Mouse (Mus musculus) gastrocnemius, adult 18-20 months (tissue): ENCODE results near the gene Ccdc96. TPM values are rescaled to one million over a fixed set of nuclear protein-coding genes. Genes with fewer than 3 reads are reported as not detected.

Source experiments
- DNase-seq: peaks from one replicate; pipeline ENCODE4 v3.0.0; 2021; ENCODE audit warnings: low spot score
- total RNA-seq, 2 experiments: library from RNA; stranded (reverse); gene quantifications; 2 replicates each; pipeline ENCODE4 v1.2.3; 2021

Ccdc96 gene
- total RNA-seq, 2 experiments from 2014 or later: 0.07 TPM; not detected in 1

DNA sequence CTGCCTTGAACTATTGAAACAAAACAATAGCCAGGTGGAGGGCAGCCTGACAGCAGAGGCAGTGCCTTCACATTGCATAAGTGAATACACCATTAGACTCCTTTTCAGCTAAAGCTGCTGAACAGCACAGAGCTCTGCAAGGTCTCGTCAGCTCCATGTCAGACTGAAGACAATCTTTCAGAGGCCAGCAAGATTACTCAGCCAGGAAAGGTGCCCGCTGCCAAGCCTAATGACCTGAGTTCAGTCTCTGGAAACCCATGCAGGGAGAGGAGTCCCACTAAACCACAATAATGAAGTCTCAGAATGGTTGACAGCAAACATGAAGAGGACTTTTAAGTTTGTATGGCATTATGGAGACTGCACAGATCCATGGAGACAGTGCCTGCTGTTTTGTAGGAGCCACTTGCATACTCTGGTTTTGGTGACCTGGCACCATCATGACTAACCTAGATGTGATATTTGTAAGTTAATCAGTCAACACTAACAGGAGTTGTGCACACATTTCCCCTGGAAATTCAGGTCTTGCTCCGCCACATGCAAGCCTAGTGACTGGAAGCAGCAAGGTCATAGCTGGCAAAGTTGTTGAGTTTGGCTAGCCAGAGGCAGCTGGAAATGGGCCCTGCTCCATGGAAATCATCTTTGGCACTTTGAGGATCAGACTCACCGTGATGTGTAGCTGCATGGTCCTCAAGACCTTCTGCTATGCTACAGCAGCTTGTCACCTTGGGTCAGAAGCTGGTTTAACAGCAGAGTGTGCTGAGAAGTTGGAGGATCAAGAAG lies 11.3 kb upstream of the Ccdc96 start:
- DNase-seq: no peak

DNA sequence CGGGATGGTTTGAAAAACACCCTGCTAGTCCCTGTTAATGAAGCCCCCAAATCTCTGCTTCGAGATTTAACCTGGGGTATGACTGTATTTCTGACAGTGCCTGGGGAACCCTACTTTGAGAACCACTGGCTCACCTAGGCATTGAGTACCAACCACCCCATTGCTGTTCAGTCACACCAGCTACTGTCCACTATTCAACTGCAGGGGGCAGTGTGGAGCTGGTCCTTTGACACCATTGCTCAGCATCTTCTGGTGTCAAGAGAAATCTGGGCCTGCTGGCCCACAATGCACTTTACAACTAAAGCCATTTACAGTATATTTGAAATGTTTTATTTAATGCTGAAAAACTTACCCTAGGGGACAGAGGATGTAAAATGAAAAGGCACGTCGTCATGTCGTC lies 10.1 kb upstream of the Ccdc96 start:
- peak; percentile 68 for DNase-seq

DNA sequence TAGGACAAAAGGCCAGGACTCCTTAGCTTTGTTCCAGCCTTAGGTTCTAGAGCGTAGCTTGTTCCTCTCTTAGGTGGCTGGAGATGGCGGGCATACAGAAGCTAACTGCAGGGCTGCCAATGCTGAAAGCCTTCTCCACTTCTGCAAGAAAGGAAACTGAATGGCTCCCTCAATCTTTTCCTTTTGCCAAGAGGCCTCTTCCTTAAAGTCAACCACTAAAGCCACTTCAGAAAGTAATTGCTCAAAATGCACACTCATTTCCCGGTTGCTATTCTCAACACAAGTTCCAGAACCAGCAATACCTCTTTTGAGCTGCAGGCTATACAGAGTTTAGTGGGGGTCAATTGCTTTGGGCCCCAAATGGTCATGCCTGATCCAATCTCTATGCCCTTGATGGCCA lies 6.9 kb upstream of the Ccdc96 start:
- no peak for DNase-seq

DNA sequence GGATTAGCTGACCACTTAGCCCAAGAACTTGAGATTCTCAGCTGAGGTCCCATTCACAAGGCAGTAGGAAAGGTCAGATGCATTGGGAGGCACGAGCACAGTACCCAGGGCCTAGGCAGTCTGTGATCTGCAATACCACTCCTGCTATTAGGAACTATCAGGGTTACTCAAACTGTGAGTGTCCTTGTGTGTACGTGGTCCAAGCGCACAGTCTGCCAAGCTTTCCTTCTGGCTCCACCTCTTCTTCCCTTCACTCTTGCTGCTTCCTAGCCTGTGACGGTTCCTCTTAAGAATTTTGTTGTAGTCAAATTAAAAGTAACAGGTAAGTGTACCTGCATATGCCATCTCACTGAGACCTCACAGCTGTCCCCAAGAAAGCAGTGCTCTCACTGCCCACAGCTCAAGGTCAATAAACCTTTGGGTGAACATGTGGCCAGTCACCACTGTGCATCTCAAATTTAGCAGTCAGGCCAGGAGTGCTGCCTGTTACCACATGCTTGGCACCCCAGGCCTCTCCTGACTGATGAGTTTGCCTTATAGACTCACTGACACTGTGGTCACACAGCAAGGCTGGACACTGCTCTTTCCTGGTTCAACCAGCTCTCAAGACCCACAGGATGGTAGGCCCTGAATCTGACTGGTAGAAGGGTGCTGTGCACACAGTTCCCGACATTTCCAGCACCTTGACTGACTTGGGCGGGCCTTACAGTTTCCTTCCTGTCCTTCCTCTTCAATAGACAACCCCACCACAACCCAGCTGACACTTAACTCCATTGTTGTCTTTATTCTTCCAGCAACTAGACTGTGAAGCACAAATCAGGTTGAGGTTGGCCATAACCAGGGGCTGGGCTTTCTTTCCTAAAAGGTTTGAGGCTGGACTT lies 5.6 kb upstream of the Ccdc96 start:
- peak; percentile 60 for DNase-seq

- DNase-seq: no peak
These were observed 4.7 kb upstream of the Ccdc96 start for GRCm38 (mm10) chr5:36479735-36480134.

DNA sequence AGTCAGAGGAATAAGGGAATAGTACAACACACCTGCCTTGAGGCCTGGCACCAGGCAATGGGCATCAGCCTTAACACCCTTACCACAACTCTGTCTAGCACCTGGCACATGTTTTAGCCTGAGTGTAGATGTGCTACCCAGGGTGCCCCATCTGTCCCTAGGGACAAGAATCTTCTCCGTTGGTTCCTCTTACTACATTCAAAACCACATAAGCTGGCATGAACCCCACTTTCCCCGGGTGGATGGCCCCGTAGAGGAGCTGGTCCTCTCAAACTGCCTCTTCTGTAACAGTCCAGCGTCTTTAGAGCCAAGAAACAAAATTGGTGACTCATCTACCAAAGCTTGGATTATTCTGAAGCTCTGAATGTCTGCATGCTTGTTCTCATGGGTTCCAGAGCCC lies 4.0 kb upstream of the Ccdc96 start:
- no peak for DNase-seq

- no peak for DNase-seq
These were observed 3.3 kb upstream of the Ccdc96 start for GRCm38 (mm10) chr5:36481114-36481513.

DNA sequence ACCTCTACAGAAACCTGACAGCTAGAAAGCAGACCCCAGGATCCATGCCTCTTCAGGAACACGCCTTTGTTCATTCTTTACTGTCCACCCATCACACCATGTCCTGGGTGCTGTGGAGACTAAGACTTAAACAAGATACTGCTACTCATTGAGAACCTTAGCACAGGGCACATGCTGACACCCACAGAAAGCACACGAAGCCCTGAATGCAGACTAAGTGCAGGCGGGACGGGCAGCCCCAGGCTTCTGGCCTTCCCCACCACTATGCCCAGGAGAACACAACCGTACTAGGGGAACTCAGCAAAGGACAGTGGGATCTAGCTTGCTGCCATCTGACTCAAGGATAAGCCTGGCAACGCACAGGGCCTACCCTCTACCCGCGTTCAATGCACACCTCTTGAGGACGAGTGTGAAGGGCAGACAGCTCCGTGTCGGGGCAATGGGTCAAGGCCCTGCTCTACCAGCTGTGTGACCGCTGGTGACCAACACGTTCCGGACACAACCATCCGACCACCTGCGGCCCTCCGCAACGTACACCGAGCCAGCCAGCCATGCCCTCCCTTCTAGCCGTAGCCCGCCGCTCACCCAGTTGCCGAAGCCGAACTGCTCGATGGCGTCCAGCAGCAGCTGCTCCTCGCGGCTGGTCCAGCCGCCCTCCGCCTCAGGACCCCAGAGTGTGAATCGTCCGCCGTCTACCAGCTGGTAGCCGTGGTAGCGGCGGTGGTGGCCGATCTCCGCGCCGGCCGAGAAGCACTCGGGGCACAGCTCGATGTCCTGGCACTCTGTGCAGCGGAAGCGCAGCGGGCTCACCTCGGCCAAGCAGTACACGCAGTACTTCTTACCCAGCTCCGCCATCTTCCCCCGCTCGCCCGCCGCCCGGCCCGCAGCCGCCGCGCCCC lies 936 bp upstream of the Ccdc96 start:
- peak; percentile 42 for DNase-seq

- no peak for DNase-seq
These were observed 918 bp downstream of the Ccdc96 start for GRCm38 (mm10) chr5:36485306-36485705.

- no peak for DNase-seq
These were observed 4.8 kb downstream of the Ccdc96 start for GRCm38 (mm10) chr5:36489225-36489624.

GRCm38 (mm10) chr5:36493919-36494318 lies 9.5 kb downstream of the Ccdc96 start:
- DNase-seq: no peak

DNA sequence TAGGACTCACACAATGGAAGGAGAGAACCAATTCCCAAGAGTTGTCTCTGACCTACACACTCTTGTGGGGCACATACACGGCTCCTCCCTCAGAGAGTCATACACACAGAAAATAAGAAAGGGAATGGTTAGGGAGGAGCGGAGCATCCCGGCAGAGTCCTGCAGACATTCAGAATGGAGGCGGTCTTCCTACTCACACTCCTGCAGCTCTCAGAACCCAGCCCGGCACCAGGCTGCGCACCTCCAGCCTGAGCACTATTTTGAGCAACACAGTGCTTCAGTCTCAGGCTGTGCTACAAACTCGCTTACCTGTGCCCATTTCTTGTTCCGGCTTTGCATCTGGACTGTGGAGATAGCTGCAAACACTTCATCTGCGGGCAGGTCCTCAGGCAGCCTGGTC lies 10.3 kb downstream of the Ccdc96 start:
- DNase-seq: no peak

DNA sequence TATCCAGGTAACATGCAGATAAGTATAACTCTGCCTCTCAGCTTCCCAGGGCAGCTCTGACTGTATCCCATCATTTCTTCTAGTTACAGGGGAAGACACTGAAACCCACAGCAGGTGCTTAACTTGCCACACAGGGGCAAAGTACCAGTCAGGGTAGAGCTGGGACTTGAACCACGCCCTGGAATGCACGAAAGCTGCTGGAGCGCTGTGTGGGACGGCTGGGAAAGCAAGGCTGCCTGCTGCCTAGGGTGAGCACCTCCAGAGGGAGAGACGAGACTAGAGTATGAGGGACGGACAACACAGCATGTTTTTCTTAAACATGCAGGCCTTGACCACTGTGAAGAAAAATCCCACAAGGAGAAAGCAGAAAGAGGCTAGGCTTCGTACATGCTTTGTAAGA lies 20.8 kb downstream of the Ccdc96 start:
- DNase-seq: no peak

DNA sequence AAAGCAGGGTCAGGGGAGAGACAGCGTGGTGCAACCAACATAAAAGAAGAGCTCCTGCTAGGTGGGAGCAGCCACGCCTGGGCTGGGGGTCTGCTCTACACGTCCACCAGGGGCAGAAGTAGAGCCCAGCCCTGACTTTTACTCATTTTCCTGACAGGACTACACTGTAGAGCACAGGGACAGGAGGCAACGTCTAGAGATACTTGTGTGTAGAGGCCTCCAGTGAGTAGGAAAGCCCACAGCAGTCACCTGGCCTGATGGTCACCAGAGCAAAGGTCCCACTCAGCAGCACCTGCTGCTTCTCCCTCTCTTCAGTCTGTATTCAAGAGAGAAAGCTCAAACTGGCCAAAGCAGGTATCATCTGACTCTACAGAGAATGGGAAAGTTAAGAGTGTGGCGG lies 21.3 kb downstream of the Ccdc96 start:
- no peak for DNase-seq

GRCm38 (mm10) chr5:36508351-36508750 lies 24.0 kb downstream of the Ccdc96 start:
- no peak for DNase-seq

DNA sequence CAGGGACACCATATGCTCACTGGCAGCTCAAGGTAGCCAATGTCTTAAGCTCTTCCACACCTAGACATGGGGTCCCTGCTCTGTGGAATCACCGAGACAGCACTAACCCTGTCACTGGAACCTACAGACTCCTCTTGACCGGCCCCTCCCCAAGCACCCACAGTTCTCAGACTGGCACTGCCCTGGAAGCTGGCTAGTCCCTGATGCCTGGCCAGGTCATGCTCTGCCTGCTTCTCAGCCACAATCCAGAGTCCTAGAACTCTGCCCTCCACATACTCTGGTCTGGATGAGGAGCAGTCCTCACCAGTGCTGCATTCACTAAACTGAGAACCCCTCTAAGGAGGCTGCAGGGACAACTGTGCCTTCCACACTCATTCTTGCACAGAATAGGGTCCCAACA lies 26.6 kb downstream of the Ccdc96 start:
- no peak for DNase-seq

GRCm38 (mm10) chr5:36515126-36515525 lies 30.7 kb downstream of the Ccdc96 start:
- no peak for DNase-seq

DNA sequence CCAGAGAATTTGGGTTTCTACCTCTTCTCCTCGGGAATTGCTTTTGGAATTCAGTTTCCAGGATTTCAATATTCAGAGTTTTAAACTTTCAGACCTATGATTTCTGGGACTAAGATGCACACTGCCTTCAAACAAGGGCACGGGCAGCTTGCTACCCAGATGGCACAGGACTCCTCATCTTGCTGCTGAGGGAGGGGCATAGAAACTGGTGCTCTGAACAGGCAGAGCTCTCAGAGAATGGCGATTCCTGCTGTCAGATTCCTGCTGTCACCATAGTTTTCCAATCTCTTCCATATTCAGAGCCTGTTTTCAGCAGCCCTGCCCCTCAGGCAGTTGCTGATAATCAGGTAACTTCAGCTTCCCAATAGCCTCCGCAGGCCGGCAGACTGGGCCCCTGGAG lies 31.2 kb downstream of the Ccdc96 start:
- no peak for DNase-seq

DNA sequence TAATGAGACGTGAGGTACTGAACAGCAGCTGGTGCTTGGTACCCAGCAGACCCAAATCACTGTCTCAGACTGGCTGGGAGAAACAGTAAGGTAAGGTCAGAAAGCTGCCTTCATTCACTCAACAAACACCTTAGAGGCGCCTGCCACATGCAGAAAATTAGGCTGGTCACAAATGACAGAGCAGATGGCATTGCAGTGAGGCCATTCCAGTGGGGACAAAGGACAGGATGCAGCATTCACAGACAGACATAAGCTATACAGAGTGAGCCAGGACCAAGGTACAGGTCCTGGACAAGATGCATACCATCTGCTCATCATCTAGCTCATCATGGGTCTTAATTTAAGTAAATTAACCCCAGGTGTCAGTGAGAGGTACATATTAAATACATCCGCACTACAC lies 33.2 kb downstream of the Ccdc96 start:
- no peak for DNase-seq

DNA sequence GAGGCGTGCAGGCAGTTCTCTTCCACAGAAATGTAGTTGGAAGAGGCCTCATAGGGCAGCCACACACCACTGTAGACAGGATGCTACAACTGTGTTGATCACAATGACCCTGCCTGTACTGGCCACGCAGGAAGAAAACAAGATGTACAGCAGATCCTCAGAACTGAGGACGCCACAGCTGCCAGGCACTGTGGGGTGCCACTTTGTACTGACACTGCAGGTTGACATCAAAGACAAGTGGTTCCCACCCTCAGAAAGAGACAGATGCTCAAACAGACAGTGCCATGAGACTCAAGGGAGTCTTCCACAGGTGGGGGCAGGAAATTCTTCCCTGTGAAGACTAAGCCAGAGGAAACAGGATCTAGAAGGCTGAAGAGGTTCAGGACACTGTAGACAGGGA lies 35.4 kb downstream of the Ccdc96 start:
- DNase-seq: no peak

DNA sequence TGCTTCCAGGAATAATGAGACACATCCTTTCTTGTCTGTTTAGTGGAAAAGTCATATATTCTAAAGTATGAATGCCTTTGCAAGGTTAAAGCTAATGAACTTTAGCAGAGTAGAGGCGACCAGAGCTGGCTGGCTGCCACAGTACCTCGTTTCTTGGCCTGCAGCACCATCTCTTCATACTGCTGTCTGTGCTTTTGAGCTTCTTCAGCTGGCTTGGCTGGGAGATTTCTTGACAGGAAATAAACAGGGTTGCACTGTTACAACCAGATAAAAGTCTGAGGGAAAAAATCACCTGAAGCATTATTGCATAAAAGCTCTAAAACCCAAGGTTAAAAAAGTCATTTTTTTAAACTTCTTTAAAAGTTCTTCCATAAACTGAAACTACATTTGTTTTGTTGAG lies 38.4 kb downstream of the Ccdc96 start:
- no peak for DNase-seq

DNA sequence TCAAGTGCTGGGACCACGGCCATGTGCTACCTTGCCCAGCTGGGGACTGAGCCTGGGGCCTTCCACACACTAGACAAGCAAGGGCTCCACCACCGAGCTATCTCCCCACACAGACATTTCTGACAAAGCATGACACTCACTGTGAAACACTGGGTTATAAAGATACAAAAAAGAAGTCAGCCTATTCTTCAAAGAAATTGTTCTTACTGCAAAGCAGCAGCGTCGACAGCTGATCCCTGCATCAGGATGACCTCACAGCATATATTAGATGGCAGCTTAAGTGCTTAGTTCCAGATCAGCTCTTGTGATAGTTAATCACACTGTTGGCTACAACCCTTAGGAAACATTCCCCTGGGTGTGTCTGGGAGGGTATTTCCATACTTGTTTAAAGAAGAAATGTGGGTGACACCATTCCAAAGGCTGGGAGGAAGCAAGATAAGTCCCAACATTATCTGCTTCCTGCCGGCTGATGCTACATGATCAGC lies 38.9 kb downstream of the Ccdc96 start:
- no peak for DNase-seq
